13 mouse cellular contexts compared by ENCODE assay signal in the genomic region with DNA sequence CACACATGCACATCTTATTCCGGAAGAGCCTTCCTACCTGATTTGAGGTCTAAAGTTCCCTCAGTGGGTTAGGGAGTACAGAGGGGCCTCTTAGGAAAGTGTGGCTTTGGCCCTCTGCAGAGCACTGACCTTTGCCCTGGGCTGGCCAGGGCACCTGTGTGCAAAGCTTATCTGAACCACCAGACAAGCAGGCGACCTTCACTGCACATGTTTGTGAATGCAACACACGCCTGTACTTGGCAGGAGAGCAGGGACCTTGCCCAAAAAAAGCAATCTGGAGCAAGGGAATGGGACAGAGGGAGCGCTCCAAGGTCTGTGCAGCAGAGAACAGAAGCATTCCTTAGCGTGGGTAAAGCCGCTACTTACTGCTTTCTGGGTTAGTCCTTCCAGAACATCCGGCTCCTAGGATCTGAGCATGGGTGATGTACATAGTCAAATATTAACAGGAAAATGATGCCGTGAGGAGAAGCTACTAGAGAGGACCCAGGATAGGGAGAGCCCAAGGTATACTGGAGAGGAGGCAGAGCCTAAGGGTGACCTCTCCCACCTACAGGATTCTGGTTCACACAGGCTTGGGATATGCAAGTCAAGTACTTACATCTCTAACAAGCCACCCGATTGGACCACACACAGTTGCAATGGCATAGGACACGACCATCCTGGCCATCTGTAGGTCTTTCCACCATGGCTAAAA. TPM values are rescaled to one million over a fixed set of nuclear protein-coding genes. Genes with fewer than 3 reads are reported as not detected.
DNase-seq lines count a peak whose midpoint lies in the region; ATAC-seq lines count a peak whose summit lies in the region.
"Had no signal": no experiment of that assay in that cellular context is flagged by ENCODE, and none has a peak within 500 bp of the region (broad histone marks: within the 10 kb centered on the region; RNA-seq: fewer than 3 reads in every experiment).

No protein-coding gene starts in this region.

- no peaks in the 10 kb centered on the region for H3K27me3 ChIP-seq in embryonic facial prominence, embryonic 11.5 days (ENCODE audit: control insufficient read depth, insufficient read depth, low read length)
- peaks cover 17% of the 10 kb centered on the region for H3K27me3 ChIP-seq in embryonic facial prominence, embryonic 10.5 days (replicated peaks; ENCODE audit: low read depth, poor library complexity, severe bottlenecking)
- H3K27me3 ChIP-seq in limb, embryonic 13.5 days: 0 out of 2 replicates have a peak, but pooled peaks cover 3% of the 10 kb centered on the region
- H3K27me3 ChIP-seq in limb, embryonic 10.5 days (ENCODE audit: low read depth, poor library complexity, severe bottlenecking): 0 out of 2 replicates have a peak, but pooled peaks cover 14% of the 10 kb centered on the region
- peaks cover 10% of the 10 kb centered on the region; the same call in 1 of the 2 replicates for H3K27me3 ChIP-seq in liver, embryonic 12.5 days (replicated peaks)
- H3K27me3 ChIP-seq: forebrain, embryonic 13.5 days had no signal

- no peak overlapping the region for H3K9ac ChIP-seq in embryonic facial prominence, embryonic 11.5 days (replicated peaks; ENCODE audit: low read length)
- H3K9ac ChIP-seq in limb, embryonic 13.5 days: no peak overlapping the region
- no peak overlapping the region for H3K9ac ChIP-seq in liver, embryonic 12.5 days
- H3K9ac ChIP-seq: embryonic facial prominence, embryonic 13.5 days; forebrain, embryonic 13.5 days had no signal

- H3K4me3 ChIP-seq in embryonic facial prominence, embryonic 11.5 days (ENCODE audit: low read depth, low read length): no peak overlapping the region
- no peak overlapping the region for H3K4me3 ChIP-seq in embryonic facial prominence, embryonic 10.5 days
- H3K4me3 ChIP-seq in limb, embryonic 13.5 days: no peak overlapping the region
- H3K4me3 ChIP-seq in limb, embryonic 10.5 days: no peak overlapping the region
- no peak overlapping the region for H3K4me3 ChIP-seq in liver, embryonic 12.5 days
- H3K4me3 ChIP-seq: embryonic facial prominence, embryonic 13.5 days; forebrain, embryonic 13.5 days had no signal

- H3K4me1 ChIP-seq in embryonic facial prominence, embryonic 11.5 days (ENCODE audit: control insufficient read depth, insufficient read depth, low read length): no peaks in the 10 kb centered on the region
- peaks cover 23% of the 10 kb centered on the region for H3K4me1 ChIP-seq in embryonic facial prominence, embryonic 10.5 days
- peaks cover 12% of the 10 kb centered on the region for H3K4me1 ChIP-seq in limb, embryonic 13.5 days
- peaks cover 12% of the 10 kb centered on the region for H3K4me1 ChIP-seq in limb, embryonic 10.5 days
- H3K4me1 ChIP-seq in liver, embryonic 12.5 days: peaks cover 8% of the 10 kb centered on the region

- H3K9me3 ChIP-seq in embryonic facial prominence, embryonic 11.5 days (replicated peaks; ENCODE audit: control insufficient read depth, low read length): no peaks in the 10 kb centered on the region
- H3K9me3 ChIP-seq in embryonic facial prominence, embryonic 10.5 days: no peaks in the 10 kb centered on the region
- H3K9me3 ChIP-seq in limb, embryonic 13.5 days: no peaks in the 10 kb centered on the region
- H3K9me3 ChIP-seq in limb, embryonic 10.5 days (replicated peaks): no peaks in the 10 kb centered on the region
- no peaks in the 10 kb centered on the region for H3K9me3 ChIP-seq in liver, embryonic 12.5 days (replicated peaks)
- H3K9me3 ChIP-seq: embryonic facial prominence, embryonic 13.5 days; forebrain, embryonic 13.5 days had no signal

- H3K36me3 ChIP-seq in embryonic facial prominence, embryonic 11.5 days (replicated peaks; ENCODE audit: control insufficient read depth, insufficient read depth, low read depth, low read length): no peaks in the 10 kb centered on the region
- no peaks in the 10 kb centered on the region for H3K36me3 ChIP-seq in embryonic facial prominence, embryonic 10.5 days (replicated peaks)
- no peaks in the 10 kb centered on the region for H3K36me3 ChIP-seq in limb, embryonic 13.5 days
- no peaks in the 10 kb centered on the region for H3K36me3 ChIP-seq in limb, embryonic 10.5 days
- no peaks in the 10 kb centered on the region for H3K36me3 ChIP-seq in liver, embryonic 12.5 days
- H3K36me3 ChIP-seq: embryonic facial prominence, embryonic 13.5 days had no signal

- 81% methylated on average over 10 of the region's 10 CpGs for WGBS in embryonic facial prominence, embryonic 11.5 days
- 77% methylated on average over 10 of the region's 10 CpGs for WGBS in embryonic facial prominence, embryonic 10.5 days
- WGBS in limb, embryonic 13.5 days: 77% methylated on average over 10 of the region's 10 CpGs
- 86% methylated on average over 10 of the region's 10 CpGs for WGBS in limb, embryonic 10.5 days
- WGBS in liver, embryonic 12.5 days (ENCODE audit: insufficient replicate concordance): 60% methylated on average over 10 of the region's 10 CpGs

- no peak overlapping the region for H3K27ac ChIP-seq in embryonic facial prominence, embryonic 11.5 days (replicated peaks; ENCODE audit: low read depth, low read length)
- H3K27ac ChIP-seq in embryonic facial prominence, embryonic 10.5 days (replicated peaks): no peak overlapping the region
- H3K27ac ChIP-seq in limb, embryonic 13.5 days: no peak overlapping the region
- H3K27ac ChIP-seq in limb, embryonic 10.5 days: no peak overlapping the region
- H3K27ac ChIP-seq in liver, embryonic 12.5 days: peak overlapping the region; percentile 54; the same call in 1 of the 2 replicates
- H3K27ac ChIP-seq: embryonic facial prominence, embryonic 13.5 days; forebrain, embryonic 13.5 days had no signal

- DNase-seq in embryonic facial prominence, embryonic 11.5 days (ENCODE audit: low spot score): no peak
- no peak for DNase-seq in embryonic facial prominence, embryonic 10.5 days (ENCODE audit: low spot score)
- no peak for DNase-seq in limb, embryonic 10.5 days (ENCODE audit: low spot score)
- DNase-seq in thymus, postnatal 0 days (ENCODE audit: low spot score): no peak
- no peak for DNase-seq in frontal cortex, postnatal 36 days (ENCODE audit: low spot score in 2 of 2)
- no peak for DNase-seq in left cerebral cortex, adult 9 months (ENCODE audit: low spot score in 2 of 2)
- DNase-seq: cerebellum, postnatal 14 days; gastrocnemius, postnatal 36 days had no signal

- ATAC-seq in embryonic facial prominence, embryonic 11.5 days (replicated peaks; ENCODE audit: insufficient number of reproducible peaks, low FRiP score, low TSS enrichment, low read depth): peak; percentile 30; the same call in 1 of the 2 replicates
- ATAC-seq in limb, embryonic 13.5 days (ENCODE audit: low FRiP score, low read depth): peak; percentile 15; the same call in 1 of the 2 replicates
- peak; percentile 61 for ATAC-seq in liver, embryonic 12.5 days
- ATAC-seq: hindbrain, embryonic 16.5 days had no signal

- H3K4me2 ChIP-seq in embryonic facial prominence, embryonic 11.5 days (ENCODE audit: low read depth, low read length): no peak overlapping the region
- no peak overlapping the region for H3K4me2 ChIP-seq in limb, embryonic 13.5 days (replicated peaks)
- H3K4me2 ChIP-seq in liver, embryonic 12.5 days: no peak overlapping the region
- H3K4me2 ChIP-seq: embryonic facial prominence, embryonic 13.5 days; forebrain, embryonic 13.5 days had no signal

RNA-seq across cellular contexts. Expression of gene Bcar3, which starts 19.1 kb away (rescaled TPM):
- polyA plus RNA-seq in embryonic facial prominence, embryonic 11.5 days (2014; fragmentation: Nextera tagmentation; extraction: Ambion mirVana): 8.4 and 10.3 TPM in 2 replicates
- 9.3 and 10.1 TPM in 2 replicates for polyA plus RNA-seq in embryonic facial prominence, embryonic 10.5 days (2016; fragmentation: Nextera tagmentation; extraction: Ambion mirVana)
- polyA plus RNA-seq in limb, embryonic 13.5 days (2015; fragmentation: Nextera tagmentation; extraction: Ambion mirVana): 7.3 and 8.1 TPM in 2 replicates
- polyA plus RNA-seq in limb, embryonic 10.5 days (2016; fragmentation: Nextera tagmentation; extraction: Ambion mirVana): 5.2 and 5.6 TPM in 2 replicates
- 5.5 and 6.8 TPM in 2 replicates for polyA plus RNA-seq in liver, embryonic 12.5 days (2016; fragmentation: Nextera tagmentation; extraction: Ambion mirVana)
- polyA plus RNA-seq in thymus, postnatal 0 days (2015; fragmentation: Nextera tagmentation; extraction: Ambion mirVana): 4.5 and 5.3 TPM in 2 replicates

RNA-seq across cellular contexts. Expression of gene Dnttip2, which starts 38.9 kb away (rescaled TPM):
- polyA plus RNA-seq in embryonic facial prominence, embryonic 11.5 days (2014; fragmentation: Nextera tagmentation; extraction: Ambion mirVana): 106 and 115 TPM in 2 replicates
- polyA plus RNA-seq in embryonic facial prominence, embryonic 10.5 days (2016; fragmentation: Nextera tagmentation; extraction: Ambion mirVana): 97.3 and 100 TPM in 2 replicates
- polyA plus RNA-seq in limb, embryonic 13.5 days (2015; fragmentation: Nextera tagmentation; extraction: Ambion mirVana): 78.3 and 80.3 TPM in 2 replicates
- 93.2 and 99.6 TPM in 2 replicates for polyA plus RNA-seq in limb, embryonic 10.5 days (2016; fragmentation: Nextera tagmentation; extraction: Ambion mirVana)
- polyA plus RNA-seq in liver, embryonic 12.5 days (2016; fragmentation: Nextera tagmentation; extraction: Ambion mirVana): 68.3 and 68.6 TPM in 2 replicates
- 68.5 and 71.5 TPM in 2 replicates for polyA plus RNA-seq in thymus, postnatal 0 days (2015; fragmentation: Nextera tagmentation; extraction: Ambion mirVana)
